Mouse (Mus musculus) lung, postnatal 25 days (tissue): ENCODE data around the gene Tbc1d12.
"Not testable (repeated sequence)": the region's sequence is repeated elsewhere in the genome, so short reads cannot be mapped to it uniquely, and the experiment has no call there.

Experiments
- DNase-seq: peaks from one replicate; pipeline ENCODE4 v3.0.0; 2022; ENCODE audit warnings: low spot score

The Tbc1d12 gene

GRCm38 (mm10) chr19:38836438-38837170, at the start of gene Tbc1d12:
Tbc1d12 (plus strand) TSS chr19:38836579.
- peak; percentile 91 for DNase-seq

GRCm38 (mm10) chr19:38787756-38788155, 48.6 kb upstream of the Tbc1d12 start:
- no peak for DNase-seq

GRCm38 (mm10) chr19:38793563-38794045, 42.8 kb upstream of the Tbc1d12 start:
- no peak for DNase-seq

- DNase-seq = no peak
Measured at GRCm38 (mm10) chr19:38796546-38796945, 39.8 kb upstream of the Tbc1d12 start.

- no peak for DNase-seq
Measured at GRCm38 (mm10) chr19:38798291-38798690, 38.1 kb upstream of the Tbc1d12 start.

- no peak for DNase-seq
Measured at GRCm38 (mm10) chr19:38798801-38799200, 37.6 kb upstream of the Tbc1d12 start.

GRCm38 (mm10) chr19:38818191-38818590, 18.2 kb upstream of the Tbc1d12 start:
- DNase-seq = no peak

GRCm38 (mm10) chr19:38818766-38819426, 17.5 kb upstream of the Tbc1d12 start, which contains the start of gene Noc3l:
Noc3l (minus strand) TSS chr19:38819237.
- peak; percentile 93 for DNase-seq

GRCm38 (mm10) chr19:38819427-38819802, 17.0 kb upstream of the Tbc1d12 start:
- no peak for DNase-seq

GRCm38 (mm10) chr19:38820186-38820804, 16.1 kb upstream of the Tbc1d12 start:
- DNase-seq = no peak

- no peak for DNase-seq
Measured at GRCm38 (mm10) chr19:38833224-38833623, 3.2 kb upstream of the Tbc1d12 start.

- DNase-seq = no peak
Measured at GRCm38 (mm10) chr19:38836084-38836437, 318 bp upstream of the Tbc1d12 start.

- DNase-seq = peak; percentile 68
Measured at GRCm38 (mm10) chr19:38837171-38837641, 827 bp downstream of the Tbc1d12 start.

- DNase-seq = no peak
Measured at GRCm38 (mm10) chr19:38844817-38845216, 8.4 kb downstream of the Tbc1d12 start.

GRCm38 (mm10) chr19:38846373-38846772, 10.0 kb downstream of the Tbc1d12 start:
- DNase-seq = no peak

GRCm38 (mm10) chr19:38858224-38858623, 21.8 kb downstream of the Tbc1d12 start:
- no peak for DNase-seq

GRCm38 (mm10) chr19:38862523-38862922, 26.1 kb downstream of the Tbc1d12 start:
- DNase-seq = no peak

- not testable (repeated sequence) for DNase-seq
Measured at GRCm38 (mm10) chr19:38874825-38875224, 38.4 kb downstream of the Tbc1d12 start.

GRCm38 (mm10) chr19:38880300-38880699, 43.9 kb downstream of the Tbc1d12 start:
- DNase-seq = no peak

- no peak for DNase-seq
Measured at GRCm38 (mm10) chr19:38901146-38902135, 65.1 kb downstream of the Tbc1d12 start.

GRCm38 (mm10) chr19:38902501-38902900, 66.1 kb downstream of the Tbc1d12 start:
- no peak for DNase-seq

- no peak for DNase-seq
Measured at GRCm38 (mm10) chr19:38913786-38914185, 77.4 kb downstream of the Tbc1d12 start.
